Mouse (Mus musculus): Measurements from ENCODE around the gene Sae1. TPM values are rescaled to one million over a fixed set of nuclear protein-coding genes. Genes with fewer than 3 reads are reported as not detected.
A peak's percentile ranks its signal among the peaks of the same experiment; 100 is the strongest.

Gene Sae1
- polyA plus RNA-seq, 1 experiment from 2014 or later: 84.3 TPM

DNA sequence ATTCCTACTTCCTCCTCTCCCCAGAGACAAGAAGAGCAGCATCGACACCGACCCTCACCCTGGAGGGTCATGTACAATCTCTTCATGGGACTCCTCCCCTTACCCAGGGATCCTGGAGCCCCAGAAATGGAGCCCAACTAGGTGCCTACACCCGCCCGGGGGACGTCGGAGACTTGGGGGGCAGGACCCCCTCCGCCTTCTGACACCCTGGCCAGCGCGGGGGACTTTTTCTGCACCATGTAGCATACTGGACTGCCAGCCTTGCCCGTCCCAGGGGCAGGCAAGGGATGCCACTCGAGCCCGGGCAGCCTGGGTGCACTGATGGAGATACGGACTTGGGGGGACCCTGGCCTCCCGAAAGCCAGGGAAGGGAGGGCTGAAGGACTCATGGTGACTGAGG is 70.5 kb downstream of the Sae1 start:
- H3K4me3 ChIP-seq (ENCODE audit: low read depth, low read length): no peak overlapping the region
- no peak overlapping the region for H3K9ac ChIP-seq (ENCODE audit: low read depth, low read length)
- no peak overlapping the region for H3K4me2 ChIP-seq (ENCODE audit: low read depth, low read length)
- H3K9me3 ChIP-seq (replicated peaks; ENCODE audit: control insufficient read depth, low read length): no peaks in the 10 kb centered on the region
- WGBS (ENCODE audit: insufficient replicate concordance): 74% methylated on average over 14 of the region's 14 CpGs
- peaks cover 7% of the 10 kb centered on the region for H3K27me3 ChIP-seq (ENCODE audit: control insufficient read depth, insufficient read depth, low read depth, low read length)
- no peak overlapping the region for H3K27ac ChIP-seq (ENCODE audit: low read length)
- H3K36me3 ChIP-seq (ENCODE audit: control insufficient read depth, insufficient read depth): peaks cover 12% of the 10 kb centered on the region
- peaks cover 32% of the 10 kb centered on the region for H3K4me1 ChIP-seq (ENCODE audit: control insufficient read depth, low read depth, low read length)
- ATAC-seq (ENCODE audit: low read depth): no peak

DNA sequence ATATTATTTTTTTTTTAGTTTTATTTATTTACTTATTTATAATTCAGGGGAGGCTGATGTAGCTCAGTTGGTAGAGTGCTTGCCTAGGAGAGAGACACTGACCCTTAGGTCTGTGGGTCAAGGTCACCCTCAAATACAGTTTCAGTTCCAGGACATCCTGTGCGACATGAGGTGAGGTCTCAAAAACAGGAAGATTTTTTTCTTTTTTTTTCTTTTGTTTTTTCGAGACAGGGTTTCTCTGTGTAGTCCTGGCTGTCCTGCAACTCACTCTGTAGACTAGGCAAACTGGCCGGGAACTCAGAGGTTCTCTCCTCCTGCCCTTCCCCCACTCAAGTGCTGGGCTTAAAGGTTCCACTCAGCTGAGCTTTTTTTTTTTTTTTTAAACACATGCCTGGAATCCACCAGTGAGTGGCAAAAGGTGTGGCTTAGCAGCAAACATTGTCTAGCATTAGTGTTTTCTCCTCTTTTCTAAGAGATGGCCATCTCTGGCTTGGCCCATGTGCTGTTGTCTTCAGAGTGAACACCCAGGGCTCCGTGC is 72.3 kb downstream of the Sae1 start:
- 0 out of 2 replicates have a peak overlapping the region, but pooled peaks have one; percentile 7 for H3K27ac ChIP-seq (ENCODE audit: low read length)
- no peak for ATAC-seq (ENCODE audit: low read depth)
- H3K36me3 ChIP-seq (ENCODE audit: control insufficient read depth, insufficient read depth): peaks cover 12% of the 10 kb centered on the region
- peaks cover 17% of the 10 kb centered on the region for H3K27me3 ChIP-seq (ENCODE audit: control insufficient read depth, insufficient read depth, low read depth, low read length)
- no peak overlapping the region for H3K9ac ChIP-seq (ENCODE audit: low read depth, low read length)
- H3K4me1 ChIP-seq (ENCODE audit: control insufficient read depth, low read depth, low read length): peaks cover 50% of the 10 kb centered on the region
- no peak overlapping the region for H3K4me2 ChIP-seq (ENCODE audit: low read depth, low read length)
- whole genome bisulfite sequencing (ENCODE audit: insufficient replicate concordance): 50% methylated on average over 4 of the region's 4 CpGs
- no peak overlapping the region for H3K4me3 ChIP-seq (ENCODE audit: low read depth, low read length)
- no peaks in the 10 kb centered on the region for H3K9me3 ChIP-seq (replicated peaks; ENCODE audit: control insufficient read depth, low read length)

DNA sequence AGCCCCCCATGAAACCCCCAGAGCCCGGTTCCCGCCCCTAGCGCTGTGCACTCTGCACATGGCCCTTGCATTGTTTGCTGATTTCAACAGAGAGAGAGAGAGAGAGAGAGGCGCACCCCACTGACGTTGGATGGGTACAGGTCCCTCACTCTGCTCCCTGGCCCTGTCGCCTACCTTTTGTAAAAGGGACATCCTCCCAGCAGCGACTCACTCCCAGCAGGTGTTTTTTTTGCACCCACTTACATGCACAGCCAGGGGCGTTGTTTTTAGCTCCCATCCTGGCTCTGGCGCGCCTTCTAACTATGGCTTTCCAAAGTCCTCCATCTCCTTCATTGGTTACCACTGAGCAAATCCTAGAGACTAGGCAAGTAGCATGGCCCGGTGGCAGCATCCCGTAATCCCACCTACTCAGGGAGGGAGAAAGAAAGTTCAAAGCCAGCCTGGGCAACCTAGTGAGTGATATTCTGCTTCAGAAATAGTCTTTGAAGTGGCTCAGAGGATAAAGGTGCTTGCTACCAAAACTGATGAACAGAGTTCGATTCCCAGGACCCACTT is 73.3 kb downstream of the Sae1 start:
- 21% methylated on average over 13 of the region's 13 CpGs for WGBS (ENCODE audit: insufficient replicate concordance)
- Histone ChIP-seq H3K4me1 (ENCODE audit: control insufficient read depth, low read depth, low read length) (peaks cover 56% of the 10 kb centered on the region), H3K36me3 (ENCODE audit: control insufficient read depth, insufficient read depth) (peaks cover 12% of the 10 kb centered on the region), H3K27ac (ENCODE audit: low read length) (peak overlapping the region; percentile 98), H3K9me3 (replicated peaks; ENCODE audit: control insufficient read depth, low read length) (no peaks in the 10 kb centered on the region), H3K4me3 (ENCODE audit: low read depth, low read length) (peak overlapping the region; percentile 98), H3K4me2 (ENCODE audit: low read depth, low read length) (peak overlapping the region; percentile 100), H3K27me3 (ENCODE audit: control insufficient read depth, insufficient read depth, low read depth, low read length) (peaks cover 17% of the 10 kb centered on the region), H3K9ac (ENCODE audit: low read depth, low read length) (peak overlapping the region; percentile 97)
- no peak for ATAC-seq (ENCODE audit: low read depth)

DNA sequence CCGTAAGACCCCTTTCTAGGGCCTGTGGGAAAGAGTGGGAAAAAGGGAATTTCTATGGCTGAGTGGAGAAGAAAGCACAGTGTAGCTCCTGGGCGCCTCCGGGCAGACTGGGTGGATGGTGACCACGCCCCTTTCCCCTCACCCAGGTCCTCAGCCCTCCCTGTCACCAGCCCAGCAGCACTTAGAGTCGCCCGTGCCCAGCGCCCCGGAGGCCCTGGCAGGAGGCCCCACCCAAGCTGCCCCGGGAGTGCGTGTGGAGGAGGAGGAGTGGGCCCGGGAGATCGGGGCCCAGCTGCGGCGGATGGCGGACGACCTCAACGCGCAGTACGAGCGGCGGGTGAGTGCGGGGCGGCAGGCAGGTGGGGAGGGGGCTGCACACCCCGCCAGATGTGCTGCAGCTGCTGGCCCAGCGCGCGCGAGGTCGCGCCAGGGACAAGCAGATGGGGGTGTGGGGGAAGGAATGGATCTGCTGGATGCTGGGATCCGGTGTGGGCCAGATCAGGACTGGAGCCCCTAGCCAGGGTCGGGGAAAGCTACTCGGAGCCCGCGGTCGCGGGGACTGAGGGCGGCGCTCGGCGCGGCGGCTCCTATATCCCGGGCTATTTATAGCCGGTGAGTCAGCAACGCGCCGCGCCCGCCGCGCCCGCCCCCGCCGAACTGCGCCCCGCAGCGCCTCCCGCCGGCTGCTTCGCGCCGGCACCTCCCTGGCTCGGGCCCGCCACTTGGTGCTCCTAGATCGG is 74.0 kb downstream of the Sae1 start:
- peak overlapping the region; percentile 97 for H3K9ac ChIP-seq (ENCODE audit: low read depth, low read length)
- H3K4me3 ChIP-seq (ENCODE audit: low read depth, low read length): peak overlapping the region; percentile 98
- H3K4me2 ChIP-seq (ENCODE audit: low read depth, low read length): peak overlapping the region; percentile 100
- H3K36me3 ChIP-seq (ENCODE audit: control insufficient read depth, insufficient read depth): peaks cover 12% of the 10 kb centered on the region
- peaks cover 62% of the 10 kb centered on the region for H3K4me1 ChIP-seq (ENCODE audit: control insufficient read depth, low read depth, low read length)
- H3K27ac ChIP-seq (ENCODE audit: low read length): peak overlapping the region; percentile 98
- peaks cover 17% of the 10 kb centered on the region for H3K27me3 ChIP-seq (ENCODE audit: control insufficient read depth, insufficient read depth, low read depth, low read length)
- WGBS (ENCODE audit: insufficient replicate concordance): under 1% methylated on average over 59 of the region's 66 CpGs
- no peaks in the 10 kb centered on the region for H3K9me3 ChIP-seq (replicated peaks; ENCODE audit: control insufficient read depth, low read length)
- peak; percentile 65 for ATAC-seq (ENCODE audit: low read depth)

DNA sequence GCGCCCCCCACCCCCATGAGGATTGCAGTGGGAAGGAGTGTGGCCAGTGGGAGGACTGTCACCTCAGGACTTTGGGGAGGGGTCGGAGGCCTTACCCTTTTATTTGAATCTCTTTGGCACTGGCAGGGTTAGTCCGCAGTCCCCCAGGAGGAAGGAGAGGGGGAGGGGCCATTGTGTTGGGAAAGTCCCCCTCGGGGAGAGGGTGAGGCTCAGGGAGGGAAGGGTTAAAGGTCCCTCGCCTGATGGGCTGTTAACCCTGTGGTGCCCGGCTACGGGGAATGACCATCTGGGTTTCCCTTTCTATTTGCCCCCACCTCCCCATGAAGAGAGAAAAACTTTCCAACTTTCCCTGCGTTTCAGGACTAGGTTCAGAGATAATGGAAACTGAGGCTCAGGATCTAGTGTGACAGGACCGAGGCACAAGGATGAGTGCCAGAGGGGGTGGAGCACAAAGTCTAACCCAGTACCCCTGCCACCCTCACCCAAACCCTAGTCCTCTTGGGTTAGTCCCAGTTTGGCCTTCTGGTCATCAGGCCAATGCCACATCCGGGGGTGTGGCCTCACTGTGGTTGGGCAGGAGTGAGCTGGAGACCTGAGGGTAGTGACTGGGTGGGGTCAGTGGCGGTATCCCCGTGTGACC is 74.8 kb downstream of the Sae1 start:
- Histone ChIP-seq H3K4me2 (ENCODE audit: low read depth, low read length) (peak overlapping the region; percentile 100), H3K27me3 (ENCODE audit: control insufficient read depth, insufficient read depth, low read depth, low read length) (peaks cover 17% of the 10 kb centered on the region), H3K36me3 (ENCODE audit: control insufficient read depth, insufficient read depth) (peaks cover 10% of the 10 kb centered on the region), H3K9me3 (replicated peaks; ENCODE audit: control insufficient read depth, low read length) (no peaks in the 10 kb centered on the region), H3K4me3 (ENCODE audit: low read depth, low read length) (peak overlapping the region; percentile 98), H3K27ac (ENCODE audit: low read length) (peak overlapping the region; percentile 98), H3K9ac (ENCODE audit: low read depth, low read length) (peak overlapping the region; percentile 97), H3K4me1 (ENCODE audit: control insufficient read depth, low read depth, low read length) (peaks cover 68% of the 10 kb centered on the region)
- ATAC-seq (ENCODE audit: low read depth): peak; percentile 16; the same call in 1 of the 2 replicates
- 0% methylated on average over 12 of the region's 12 CpGs for WGBS (ENCODE audit: insufficient replicate concordance)

DNA sequence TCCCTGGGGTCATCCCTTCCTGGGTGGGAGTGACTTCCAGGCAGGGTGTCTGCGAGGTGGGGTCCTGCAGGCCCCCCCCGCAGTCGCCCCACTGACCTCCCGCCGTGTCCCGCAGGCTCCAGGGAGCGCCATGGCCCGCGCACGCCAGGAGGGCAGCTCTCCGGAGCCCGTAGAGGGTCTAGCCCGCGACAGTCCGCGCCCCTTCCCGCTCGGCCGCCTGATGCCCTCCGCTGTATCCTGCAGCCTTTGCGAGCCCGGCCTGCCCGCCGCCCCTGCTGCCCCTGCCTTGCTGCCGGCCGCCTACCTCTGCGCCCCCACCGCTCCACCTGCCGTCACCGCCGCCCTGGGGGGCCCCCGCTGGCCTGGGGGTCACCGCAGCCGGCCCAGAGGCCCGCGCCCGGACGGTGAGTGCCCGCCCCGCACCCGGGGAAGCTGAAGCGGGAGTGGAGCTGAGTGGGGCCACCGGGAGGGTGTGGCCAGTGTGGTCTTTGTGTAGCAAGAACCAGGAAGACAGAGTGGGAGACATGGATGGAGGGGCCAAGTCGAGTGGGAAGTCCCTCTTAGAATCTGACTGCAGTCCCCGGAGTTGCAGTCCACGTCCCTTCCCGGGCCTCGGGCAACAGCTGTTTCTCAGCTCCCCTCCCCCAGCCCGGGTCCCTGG is 75.5 kb downstream of the Sae1 start:
- Histone ChIP-seq H3K4me2 (ENCODE audit: low read depth, low read length) (peak overlapping the region; percentile 100), H3K4me3 (ENCODE audit: low read depth, low read length) (peak overlapping the region; percentile 98), H3K4me1 (ENCODE audit: control insufficient read depth, low read depth, low read length) (peaks cover 68% of the 10 kb centered on the region), H3K9me3 (replicated peaks; ENCODE audit: control insufficient read depth, low read length) (no peaks in the 10 kb centered on the region), H3K27ac (ENCODE audit: low read length) (peak overlapping the region; percentile 98), H3K36me3 (ENCODE audit: control insufficient read depth, insufficient read depth) (peaks cover 6% of the 10 kb centered on the region), H3K27me3 (ENCODE audit: control insufficient read depth, insufficient read depth, low read depth, low read length) (peaks cover 17% of the 10 kb centered on the region), H3K9ac (ENCODE audit: low read depth, low read length) (peak overlapping the region; percentile 97)
- no peak for ATAC-seq (ENCODE audit: low read depth)
- under 1% methylated on average over 41 of the region's 49 CpGs for WGBS (ENCODE audit: insufficient replicate concordance)

DNA sequence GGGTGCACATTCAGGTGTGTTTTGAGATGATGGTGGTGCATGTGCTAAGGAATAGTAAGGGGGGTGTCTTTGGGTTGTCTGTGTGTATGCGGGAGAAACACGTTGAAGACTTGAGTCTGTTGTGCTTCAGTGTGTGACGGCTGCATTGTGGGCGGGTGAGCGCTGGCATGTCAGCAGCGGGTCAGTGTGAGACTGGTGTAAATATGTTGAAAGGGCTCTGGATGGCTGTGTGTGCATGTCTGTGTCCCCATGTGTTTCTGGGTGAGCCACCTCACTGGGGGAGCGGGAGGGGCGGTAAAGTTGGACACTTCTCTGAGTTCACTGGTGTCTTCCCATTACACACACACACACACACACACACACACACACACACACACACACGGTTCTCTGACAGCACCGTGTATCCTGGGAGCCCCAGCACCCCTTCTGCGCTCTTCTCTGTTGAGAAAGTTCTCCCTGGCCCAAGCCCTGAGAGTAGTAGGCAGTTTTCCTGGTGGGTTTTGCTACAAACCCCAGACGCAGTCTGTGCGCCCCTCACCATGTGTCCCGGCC is 76.1 kb downstream of the Sae1 start:
- peak overlapping the region; percentile 97 for H3K9ac ChIP-seq (ENCODE audit: low read depth, low read length)
- no peak for ATAC-seq (ENCODE audit: low read depth)
- H3K27ac ChIP-seq (ENCODE audit: low read length): peak overlapping the region; percentile 98
- H3K4me2 ChIP-seq (ENCODE audit: low read depth, low read length): peak overlapping the region; percentile 100
- peak overlapping the region; percentile 98 for H3K4me3 ChIP-seq (ENCODE audit: low read depth, low read length)
- H3K4me1 ChIP-seq (ENCODE audit: control insufficient read depth, low read depth, low read length): peaks cover 68% of the 10 kb centered on the region
- H3K36me3 ChIP-seq (ENCODE audit: control insufficient read depth, insufficient read depth): peaks cover 2% of the 10 kb centered on the region; the same call in 1 of the 2 replicates
- peaks cover 17% of the 10 kb centered on the region for H3K27me3 ChIP-seq (ENCODE audit: control insufficient read depth, insufficient read depth, low read depth, low read length)
- WGBS (ENCODE audit: insufficient replicate concordance): under 1% methylated on average over 14 of the region's 14 CpGs
- H3K9me3 ChIP-seq (replicated peaks; ENCODE audit: control insufficient read depth, low read length): no peaks in the 10 kb centered on the region

DNA sequence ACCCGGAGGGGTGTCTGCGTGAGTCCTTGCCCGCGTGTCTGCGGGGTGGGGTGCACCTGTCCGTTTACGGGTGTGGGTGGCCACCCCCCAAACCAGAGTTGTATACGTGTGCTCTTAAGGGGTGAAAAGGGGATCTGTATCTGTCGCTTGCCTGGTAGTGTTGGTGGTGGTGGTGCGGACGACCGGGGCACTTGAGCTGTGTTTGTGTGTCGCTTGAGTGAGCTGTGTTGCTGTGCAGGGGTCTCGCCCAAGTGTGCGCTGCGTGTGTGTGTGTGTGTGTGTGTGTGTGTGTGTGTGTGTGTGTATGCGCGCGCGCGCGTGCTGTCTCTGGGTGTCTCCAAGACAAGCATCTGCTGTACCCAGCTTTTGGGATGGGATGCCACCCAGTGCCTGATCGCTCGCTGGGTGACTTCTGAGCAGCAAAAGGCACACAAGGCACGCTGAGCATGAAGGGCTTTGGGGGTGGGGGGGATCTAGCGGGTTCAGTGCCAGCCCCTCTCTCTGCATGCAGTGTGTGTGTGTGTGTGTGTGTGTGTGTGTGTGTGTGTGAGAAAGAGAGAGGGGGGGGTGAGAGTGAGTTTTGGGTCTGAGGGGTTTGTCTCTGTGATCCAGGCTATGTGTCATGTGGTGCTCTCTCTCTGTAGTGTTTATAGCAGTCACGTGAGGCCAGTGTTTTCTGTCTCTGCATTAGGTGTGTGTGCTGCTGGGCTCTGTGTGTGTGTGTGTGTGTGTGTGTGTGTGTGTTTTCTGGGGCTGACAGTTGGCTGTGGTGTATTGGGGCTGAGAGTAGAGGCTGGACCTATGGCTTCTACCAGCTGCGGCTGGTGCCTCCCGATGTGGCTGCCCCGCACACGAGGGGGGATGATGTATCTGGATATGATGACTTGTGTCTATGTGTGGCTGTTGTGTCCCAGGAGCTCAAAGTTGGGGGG is 76.8 kb downstream of the Sae1 start:
- H3K27me3 ChIP-seq (ENCODE audit: control insufficient read depth, insufficient read depth, low read depth, low read length): peaks cover 17% of the 10 kb centered on the region
- H3K4me2 ChIP-seq (ENCODE audit: low read depth, low read length): peak overlapping the region; percentile 100
- H3K4me3 ChIP-seq (ENCODE audit: low read depth, low read length): peak overlapping the region; percentile 98
- peaks cover 68% of the 10 kb centered on the region for H3K4me1 ChIP-seq (ENCODE audit: control insufficient read depth, low read depth, low read length)
- ATAC-seq (ENCODE audit: low read depth): no peak
- peak overlapping the region; percentile 97 for H3K9ac ChIP-seq (ENCODE audit: low read depth, low read length)
- under 1% methylated on average over 31 of the region's 31 CpGs for WGBS (ENCODE audit: insufficient replicate concordance)
- peak overlapping the region; percentile 98 for H3K27ac ChIP-seq (ENCODE audit: low read length)
- H3K9me3 ChIP-seq (replicated peaks; ENCODE audit: control insufficient read depth, low read length): no peaks in the 10 kb centered on the region
- H3K36me3 ChIP-seq (ENCODE audit: control insufficient read depth, insufficient read depth): no peaks in the 10 kb centered on the region

All from liver, embryonic 16.5 days (tissue).